Mouse (Mus musculus): ENCODE data around the gene Taf12.

GRCm38 (mm10) chr4:132309849-132310472 is 35.8 kb downstream of the Taf12 start:
- TF ChIP-seq CTCF (IDR thresholded peaks at IDR 0.05; ENCODE audit: low read depth) (peak; percentile 80), EP300 (IDR thresholded peaks at IDR 0.05; ENCODE audit: low read depth) (no peak)

All from liver, postnatal 0 days (tissue).